Mouse (Mus musculus) mature B cell (primary cell): ENCODE measurements around the gene Nectin2.

ENCODE experiments used
- in situ Hi-C: fragments of 300-500 bp; cut with MboI; formaldehyde crosslinking; loops from 2 replicates; pipeline ENCODE4 v1.14.3; 2019

Nectin2 gene

DNA sequence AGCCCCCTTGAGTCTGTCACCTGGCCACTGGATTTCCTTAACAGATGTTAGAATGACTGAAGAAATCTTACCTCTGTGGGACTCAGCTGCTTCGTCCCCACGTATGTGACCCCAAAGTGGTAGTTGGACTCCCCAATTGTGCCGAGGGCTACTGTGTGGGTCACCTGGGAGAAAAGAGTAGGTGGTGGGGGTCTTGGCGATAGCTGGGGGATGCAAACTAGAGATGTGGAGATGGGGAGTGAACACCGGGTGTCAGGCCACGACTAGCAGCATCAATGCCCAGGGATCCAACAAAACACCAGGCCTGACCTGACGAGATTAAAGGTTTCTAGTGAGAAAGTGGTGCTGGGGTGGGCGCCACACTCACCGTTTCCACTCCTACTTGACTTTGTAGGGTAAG is 36.7 kb downstream of the Nectin2 start:
- in situ Hi-C loops: loop anchor here (5.0 to 10.0 kb wide), 2 partner anchors 46 to 109 kb away; partner anchors contain the start of genes Clasrp and Clptm1

DNA sequence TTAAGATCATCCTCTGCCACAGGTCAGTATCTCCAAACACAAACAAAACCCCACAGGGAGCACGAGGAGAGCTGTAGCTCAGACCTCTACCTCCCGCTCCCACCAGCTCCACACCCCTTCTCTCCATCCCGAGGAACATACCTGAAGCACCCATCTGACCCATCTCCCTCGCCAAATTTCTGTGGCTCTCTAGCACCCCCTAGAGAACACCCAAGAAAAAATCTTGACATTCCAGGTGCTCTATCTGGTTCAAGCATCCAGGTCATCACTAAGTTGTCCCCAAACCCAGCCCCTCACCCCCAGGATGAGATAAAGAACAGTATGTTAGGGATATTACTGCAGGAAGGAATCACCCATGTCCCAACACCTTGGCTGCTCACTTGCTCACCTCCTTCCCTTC is 37.1 kb downstream of the Nectin2 start:
- in situ Hi-C loops: loop anchor here (5.0 to 10.0 kb wide), 2 partner anchors 46 to 108 kb away; partner anchors contain the start of genes Clasrp and Clptm1

DNA sequence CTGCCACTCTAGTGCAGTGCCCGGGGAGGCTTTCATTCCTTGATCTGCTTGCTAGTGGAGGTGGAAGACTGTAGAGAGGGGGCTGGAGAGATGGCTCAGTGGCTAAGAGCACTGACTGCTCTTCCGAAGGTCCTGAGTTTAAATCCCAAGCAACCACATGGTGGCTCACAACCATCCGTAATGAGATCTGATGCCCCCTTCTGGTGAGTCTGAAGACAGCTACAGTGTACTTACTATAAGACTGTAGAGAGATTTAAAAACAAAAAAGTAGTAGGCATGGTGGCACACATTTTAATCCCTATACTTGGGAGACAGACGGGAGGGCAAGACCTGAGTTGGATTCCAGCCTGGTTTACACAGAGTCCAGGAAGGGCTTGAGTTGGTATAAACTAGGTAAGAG is 37.9 kb downstream of the Nectin2 start:
- in situ Hi-C loops: loop anchor here (5.0 to 10.0 kb wide), 2 partner anchors 45 to 108 kb away; partner anchors contain the start of genes Clasrp and Clptm1

DNA sequence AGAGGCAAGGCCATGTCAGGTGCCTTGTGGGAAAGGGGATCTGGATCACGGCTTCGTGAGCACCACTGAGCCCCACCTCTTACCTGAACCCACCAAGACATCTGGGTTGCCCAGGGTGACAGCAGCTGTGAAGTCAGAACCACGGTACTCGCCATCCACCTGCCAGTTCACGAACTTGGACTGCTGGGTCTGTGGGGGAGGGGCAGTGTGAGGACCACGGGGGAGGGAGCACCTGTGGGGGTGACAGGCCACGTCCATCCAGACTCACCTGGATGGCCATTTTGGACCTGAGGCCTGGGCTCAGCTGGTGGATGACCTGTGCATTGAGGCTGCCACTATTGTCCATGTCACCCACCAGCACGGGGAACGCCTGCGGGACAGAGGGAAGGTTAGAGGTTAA is 39.6 kb downstream of the Nectin2 start:
- in situ Hi-C loops: loop anchor here (5.0 to 10.0 kb wide), 2 partner anchors 43 to 106 kb away; partner anchors contain the start of genes Clasrp and Clptm1

DNA sequence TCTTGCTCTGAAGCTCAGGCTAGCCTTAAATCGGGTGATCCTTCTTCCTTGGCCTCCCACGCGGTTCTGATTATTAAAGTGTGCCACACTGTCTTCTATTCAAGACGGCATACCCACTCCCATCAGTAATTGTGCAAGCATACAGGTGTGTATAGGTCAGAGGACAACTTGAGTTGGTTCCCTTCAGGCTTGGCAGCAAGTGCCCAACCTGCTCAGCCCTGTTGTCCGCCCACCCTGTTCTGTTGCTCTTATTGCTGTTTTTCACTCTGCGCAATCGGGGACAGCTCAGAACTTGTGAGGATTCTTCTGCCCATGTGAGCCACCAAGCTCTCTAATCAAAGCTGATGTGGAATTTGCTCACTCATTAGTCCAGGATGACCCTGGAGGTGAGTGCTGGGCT is 45.0 kb downstream of the Nectin2 start:
- in situ Hi-C loops: no loop called here

DNA sequence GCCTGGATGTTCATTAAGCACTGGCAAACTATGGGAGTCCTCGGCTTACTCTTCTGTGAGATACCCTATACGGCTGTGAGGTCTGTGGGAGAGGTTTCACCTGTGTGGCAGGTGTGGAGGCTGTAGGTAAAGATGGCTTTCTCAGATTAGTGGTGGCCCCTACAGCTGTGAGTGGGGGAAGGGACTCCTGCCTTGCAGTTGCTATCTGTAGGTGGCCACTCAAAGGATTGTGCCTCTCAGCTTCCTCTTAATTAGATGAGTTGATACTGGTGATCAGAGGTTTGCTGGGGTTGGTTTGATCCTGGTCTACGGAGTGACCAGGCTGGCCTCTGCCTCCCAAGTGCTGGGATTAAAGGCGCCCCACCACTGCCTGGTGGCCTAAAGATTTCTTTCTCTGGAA is 45.8 kb downstream of the Nectin2 start:
- in situ Hi-C loops: no loop called here

DNA sequence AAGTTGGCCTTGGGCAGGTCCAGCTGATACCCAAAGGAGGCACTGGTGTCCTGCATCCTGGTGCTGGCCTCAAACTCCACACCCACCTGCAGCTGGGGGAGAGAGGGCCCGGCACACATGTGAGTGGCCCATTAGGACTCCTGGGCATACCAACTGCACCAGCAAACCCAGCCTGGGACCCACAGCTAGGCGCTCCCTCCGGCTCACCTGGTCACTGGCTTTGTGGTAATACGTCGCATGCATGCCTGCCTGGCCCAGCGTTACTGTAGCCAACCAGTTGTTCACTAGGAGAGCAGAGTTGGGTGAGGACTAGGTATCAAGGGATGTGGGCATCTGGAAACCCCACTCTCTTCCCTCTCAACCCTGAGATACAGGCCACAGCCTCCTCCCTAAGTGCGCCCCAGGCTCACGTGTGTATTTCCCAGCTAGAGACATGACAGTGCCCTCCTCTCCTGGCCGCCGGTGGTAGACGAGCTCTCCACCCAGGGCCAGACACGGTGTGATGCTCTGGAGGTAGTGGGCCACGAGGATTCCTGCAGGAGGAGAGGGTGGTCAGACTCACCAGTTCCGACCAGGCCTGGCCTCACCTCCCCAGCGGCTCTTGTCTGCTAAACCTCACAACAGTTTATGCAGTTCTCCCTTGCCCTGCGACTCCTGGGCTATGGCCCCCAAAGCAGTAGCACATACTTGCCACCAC is 47.3 kb downstream of the Nectin2 start:
- in situ Hi-C loops: no loop called here

DNA sequence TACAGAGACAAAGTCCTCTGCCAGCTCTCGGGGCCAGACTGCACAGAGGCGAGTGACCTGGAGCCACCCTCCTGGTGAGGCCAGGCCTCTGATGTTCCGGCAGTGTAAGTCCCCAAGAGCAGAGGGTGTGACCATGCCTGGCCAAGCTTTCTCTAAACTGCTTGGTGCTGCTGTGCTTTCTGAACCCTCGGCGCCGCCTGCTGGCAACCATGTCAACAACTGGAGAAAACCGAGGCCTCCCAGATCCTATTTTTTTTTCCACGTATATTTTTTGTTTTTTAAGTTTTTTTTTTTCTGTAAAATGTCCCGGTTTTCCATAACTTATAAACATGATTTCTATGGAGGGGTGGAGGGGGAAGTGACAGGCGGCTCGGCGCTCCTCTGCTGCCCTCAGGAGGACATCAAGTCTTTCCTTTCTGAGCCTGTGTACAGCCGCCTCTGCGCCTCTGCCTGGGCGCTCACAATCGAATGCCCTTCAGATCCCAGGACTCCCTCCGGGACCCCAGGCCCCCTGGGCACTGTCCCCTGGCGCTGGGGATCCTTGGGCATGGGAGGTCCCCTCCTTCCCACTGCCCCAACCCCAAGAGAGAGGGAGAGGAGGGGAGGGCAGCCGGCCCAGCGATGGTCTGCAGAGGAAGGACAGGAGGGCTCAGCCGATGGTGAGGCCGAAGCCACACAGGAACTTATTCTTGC is 49.1 kb downstream of the Nectin2 start:
- in situ Hi-C loops: no loop called here

DNA sequence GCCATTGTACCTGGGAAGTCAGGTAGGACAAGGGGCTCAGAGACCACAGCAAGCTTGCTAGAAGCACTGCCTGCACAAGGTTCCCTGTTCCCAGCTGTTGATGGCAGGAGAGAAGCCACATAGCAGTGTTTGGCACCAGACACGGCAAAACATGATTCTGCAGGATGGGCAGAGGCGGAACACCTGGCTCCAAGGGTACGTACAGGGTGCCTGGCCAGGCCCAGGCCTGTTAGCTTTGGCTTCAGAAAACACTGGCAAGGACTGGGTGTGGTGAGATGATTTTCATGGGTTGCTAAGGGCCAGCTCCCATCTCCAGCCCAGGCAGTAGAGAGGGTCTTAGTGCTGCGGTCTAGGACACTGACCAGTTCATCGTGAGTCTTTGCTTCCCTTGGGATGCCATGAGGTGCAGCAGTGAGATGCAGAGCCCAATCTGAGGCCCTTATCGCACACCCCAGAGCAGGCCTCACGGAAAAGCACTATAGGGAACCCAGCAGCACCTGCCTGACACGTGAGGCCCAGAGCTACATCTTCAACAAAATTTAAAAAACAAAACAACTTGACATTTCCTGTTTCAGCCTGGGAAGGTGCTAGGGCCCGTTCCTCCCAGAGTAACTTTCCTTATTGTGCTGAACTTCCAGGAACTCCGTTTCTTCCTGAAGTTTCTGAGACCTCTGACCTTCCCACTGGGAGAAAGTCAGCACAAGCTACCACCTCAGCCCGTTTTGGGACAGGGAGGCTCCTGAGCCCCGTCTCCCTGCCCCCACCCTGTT is 49.8 kb downstream of the Nectin2 start:
- in situ Hi-C loops: no loop called here

DNA sequence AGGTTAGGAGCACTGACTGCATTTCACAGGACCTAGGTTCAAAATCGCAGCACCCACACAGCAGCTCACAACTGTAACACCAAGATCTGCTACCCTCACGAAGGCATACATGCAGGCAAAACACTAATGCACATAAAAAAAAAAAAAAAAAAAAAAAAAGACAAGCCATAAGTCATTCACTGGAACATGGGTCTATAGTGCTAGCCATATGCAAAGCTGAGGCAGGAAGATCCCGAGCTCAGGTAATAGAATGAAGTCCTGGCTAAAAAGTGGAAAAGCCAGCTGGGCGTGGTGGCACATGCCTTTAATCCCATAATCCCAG is 50.5 kb downstream of the Nectin2 start:
- in situ Hi-C loops: no loop called here

DNA sequence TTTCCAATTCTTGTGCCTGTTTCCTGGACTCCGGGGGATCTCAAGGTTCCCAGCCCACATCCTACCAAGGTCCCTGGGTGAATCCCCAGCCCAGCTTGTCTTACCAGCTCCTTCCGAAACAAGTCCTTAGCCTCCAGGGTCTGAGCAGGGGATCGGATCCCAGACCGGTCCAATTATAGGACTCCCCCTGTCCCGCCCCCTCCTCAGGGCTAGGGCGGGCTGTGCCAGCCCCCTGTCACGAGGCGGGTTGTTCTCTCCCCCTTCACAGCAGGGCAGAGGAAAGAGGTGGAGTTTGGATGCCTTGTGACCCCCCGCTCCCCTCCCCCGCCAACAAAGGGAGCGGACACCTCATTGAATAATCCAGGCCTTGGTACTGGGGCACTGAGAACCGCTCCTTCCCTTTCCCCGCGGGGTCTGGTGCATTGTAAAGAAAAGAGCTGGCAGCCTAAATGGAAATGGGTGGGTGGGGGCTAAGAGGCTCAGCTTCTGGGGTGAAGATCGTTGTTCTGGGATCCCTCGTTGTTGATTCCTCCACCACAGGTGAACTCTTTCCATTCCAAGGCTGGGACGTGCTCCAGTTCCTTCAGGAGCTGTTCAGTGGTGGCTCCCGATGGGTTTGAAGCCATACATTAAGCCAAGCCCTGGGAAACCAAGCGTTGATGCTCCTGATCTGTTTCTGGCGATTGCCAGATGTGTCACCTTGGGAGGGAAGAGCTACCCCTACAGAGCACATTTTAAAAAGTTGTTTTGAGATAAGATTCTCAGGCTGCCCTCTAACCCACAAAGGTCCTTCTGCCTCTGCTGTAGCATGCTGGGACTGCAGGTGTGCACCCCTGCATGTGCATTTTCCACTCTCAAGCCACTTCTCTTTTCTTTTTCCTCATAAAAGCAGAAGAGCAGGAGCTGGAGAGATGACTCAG is 51.1 kb downstream of the Nectin2 start, which contains the start of gene Apoe:
Apoe (minus strand) TSS at position 282 of the 920 bp plus-strand sequence.
- in situ Hi-C loops: no loop called here

DNA sequence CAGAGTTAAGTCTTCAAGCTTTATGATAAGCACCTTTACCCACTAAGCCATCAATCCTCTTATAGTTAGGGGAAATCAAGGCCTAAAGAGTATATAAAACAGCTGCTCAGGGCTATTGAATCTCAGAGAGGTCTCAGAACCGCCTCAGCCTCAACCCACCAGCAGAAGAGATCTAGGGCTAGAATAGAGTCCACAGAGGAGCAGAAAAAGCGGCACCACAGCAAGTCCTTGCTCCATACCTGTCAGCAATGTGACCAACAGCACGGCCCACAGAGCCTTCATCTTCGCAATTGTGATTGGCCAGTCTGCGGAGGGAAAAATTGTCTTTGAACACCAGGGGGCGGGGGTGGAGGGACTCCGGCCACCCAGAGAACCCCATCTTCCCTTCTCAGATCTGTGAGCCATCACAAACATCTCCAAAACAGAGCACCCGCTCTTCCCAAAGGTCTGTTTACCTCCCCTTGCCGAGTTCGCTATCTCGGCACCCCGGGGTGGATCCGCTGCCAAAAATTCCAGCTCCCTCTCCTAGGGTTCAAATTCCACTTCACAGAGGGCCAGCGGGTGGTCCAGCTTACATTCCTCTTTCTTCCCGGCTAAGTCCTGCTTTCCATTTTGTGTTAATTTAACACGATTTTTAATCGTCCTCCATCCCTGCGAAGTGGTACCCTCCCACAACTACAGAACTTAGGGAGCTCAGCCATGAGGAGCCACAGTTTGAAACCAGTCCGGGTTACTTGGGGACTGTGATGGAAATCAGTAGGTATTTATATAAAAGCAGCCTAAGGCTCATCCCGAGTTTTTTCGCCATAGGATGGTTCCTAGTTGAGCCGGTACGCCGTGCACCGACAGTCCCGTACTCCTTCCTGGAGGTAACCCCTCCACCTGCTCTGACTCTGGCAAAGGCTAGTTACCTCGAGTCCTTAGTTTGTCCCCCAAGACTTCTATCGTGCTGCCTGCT is 52.1 kb downstream of the Nectin2 start:
- in situ Hi-C loops: no loop called here

DNA sequence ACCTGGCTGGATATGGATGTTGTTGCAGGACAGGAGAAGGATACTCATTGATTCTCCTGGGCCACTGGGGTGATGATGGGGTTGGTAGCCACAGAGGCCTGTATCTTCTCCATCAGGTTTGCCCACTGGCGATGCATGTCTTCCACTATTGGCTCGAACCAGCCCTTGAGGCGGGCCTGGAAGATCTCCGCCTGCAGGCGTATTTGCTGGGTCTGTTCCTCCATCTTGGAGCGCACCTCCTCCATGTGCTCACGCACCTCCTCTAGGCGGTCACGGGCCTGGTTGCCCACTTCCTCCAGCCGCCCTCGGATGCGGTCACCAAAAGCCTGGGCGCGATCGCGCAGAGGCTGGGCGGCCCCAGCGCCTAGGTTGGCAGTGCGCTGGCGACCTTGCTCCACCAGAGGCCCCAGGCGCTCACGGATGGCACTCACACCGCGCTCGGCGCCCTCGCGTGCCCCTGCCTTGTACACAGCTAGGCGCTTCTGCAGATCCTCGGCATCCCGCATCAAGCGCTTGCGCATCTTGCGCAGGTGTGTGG is 53.9 kb downstream of the Nectin2 start:
- in situ Hi-C loops: no loop called here

DNA sequence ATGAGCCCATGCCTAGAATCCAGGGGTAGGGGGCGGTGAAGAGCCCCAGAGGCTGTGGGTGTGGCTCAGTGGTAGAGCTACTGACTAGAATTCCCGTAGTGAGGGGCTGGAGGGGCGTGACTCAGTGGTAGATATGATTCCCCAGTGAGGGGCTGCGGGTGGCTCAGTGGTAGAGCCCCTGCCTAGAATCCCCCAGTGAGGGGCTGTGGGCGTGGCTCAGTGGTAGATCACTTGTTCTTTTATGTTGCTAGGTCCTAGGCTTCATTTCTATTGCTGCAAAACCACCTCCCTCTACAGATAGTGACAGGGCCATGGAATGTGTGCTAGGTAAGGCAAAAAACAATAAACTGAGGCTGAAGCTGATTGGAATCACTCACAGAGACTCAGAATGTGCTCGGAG is 54.4 kb downstream of the Nectin2 start:
- in situ Hi-C loops: no loop called here

DNA sequence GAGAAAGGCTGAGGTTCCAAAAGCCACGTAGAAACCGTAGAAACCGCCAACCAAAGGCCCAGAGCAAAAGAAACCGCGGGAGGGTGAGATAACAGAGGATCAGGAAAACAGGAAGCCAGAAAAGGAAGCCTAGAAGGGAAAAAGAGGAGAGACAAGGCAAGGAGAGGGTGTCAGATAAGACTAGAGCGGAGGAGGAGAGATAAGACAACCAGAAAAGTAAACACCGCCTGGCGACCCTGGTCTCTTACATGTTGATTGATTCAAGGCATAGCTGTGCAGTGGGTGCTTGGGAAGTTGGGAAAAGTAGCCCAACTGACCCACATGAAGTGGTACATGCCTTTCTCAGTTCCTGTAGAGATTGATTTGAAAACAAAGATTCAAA is 55.1 kb downstream of the Nectin2 start:
- in situ Hi-C loops: no loop called here

DNA sequence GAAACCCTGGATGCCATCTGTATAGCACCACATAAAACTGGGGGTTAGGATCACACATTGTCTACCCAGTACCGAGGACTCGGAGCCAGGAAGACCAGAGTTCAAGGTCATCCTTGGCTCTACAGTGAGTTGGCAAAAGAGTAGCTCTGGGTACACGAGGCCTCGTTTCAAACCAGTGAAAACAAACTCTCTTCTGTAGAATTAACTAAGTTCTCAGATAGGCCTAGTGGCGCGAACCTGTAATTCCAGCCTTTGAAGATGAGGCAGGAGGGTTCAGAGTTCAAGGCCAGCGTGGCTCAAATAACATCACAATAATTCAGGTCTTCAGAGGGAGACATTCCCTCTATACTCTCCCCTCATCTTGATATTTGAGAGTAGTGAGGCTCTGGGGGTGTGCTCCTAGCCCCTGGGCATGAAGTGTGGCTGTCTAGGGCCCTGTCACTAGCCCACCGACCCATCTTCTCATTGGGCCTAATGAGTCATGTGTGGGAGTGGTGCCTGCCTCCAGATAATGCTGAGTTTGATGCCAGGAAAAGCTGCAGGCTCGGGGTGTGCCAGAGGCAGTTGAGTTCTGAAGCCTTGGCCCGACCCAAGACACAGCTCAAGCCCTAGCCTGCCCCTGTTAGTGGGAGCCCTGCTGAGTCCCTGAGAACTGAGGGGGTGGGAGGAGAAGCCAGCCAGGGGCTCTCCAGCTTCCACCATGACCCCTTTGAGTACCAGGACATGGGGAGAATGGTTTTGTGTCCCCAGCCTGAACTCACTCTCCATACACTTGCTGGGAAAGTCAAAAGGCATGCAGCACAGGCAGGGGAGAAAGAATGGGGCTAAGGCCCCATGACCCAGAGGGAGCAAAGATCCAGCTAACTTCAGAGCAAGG is 55.7 kb downstream of the Nectin2 start:
- in situ Hi-C loops: no loop called here

DNA sequence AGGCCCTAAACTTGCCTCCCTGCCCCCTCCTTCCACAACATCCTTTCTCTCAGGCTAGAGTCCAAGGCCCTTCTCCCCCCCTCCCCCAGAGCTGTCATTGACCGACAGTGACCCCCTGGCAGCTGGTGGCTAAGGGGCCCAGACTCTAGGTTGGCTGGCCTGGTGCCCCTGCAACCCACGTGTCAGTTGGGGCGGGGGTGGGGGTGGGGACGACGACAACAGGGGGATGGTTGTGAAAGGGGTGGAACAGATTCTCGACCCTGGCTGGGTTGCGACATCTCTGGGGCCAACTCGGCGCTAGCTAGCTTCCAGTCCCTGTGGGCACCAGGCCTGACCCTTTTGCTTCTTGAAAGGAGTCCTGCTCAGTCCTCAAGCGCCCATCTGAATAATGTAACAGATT is 56.9 kb downstream of the Nectin2 start:
- in situ Hi-C loops: no loop called here

DNA sequence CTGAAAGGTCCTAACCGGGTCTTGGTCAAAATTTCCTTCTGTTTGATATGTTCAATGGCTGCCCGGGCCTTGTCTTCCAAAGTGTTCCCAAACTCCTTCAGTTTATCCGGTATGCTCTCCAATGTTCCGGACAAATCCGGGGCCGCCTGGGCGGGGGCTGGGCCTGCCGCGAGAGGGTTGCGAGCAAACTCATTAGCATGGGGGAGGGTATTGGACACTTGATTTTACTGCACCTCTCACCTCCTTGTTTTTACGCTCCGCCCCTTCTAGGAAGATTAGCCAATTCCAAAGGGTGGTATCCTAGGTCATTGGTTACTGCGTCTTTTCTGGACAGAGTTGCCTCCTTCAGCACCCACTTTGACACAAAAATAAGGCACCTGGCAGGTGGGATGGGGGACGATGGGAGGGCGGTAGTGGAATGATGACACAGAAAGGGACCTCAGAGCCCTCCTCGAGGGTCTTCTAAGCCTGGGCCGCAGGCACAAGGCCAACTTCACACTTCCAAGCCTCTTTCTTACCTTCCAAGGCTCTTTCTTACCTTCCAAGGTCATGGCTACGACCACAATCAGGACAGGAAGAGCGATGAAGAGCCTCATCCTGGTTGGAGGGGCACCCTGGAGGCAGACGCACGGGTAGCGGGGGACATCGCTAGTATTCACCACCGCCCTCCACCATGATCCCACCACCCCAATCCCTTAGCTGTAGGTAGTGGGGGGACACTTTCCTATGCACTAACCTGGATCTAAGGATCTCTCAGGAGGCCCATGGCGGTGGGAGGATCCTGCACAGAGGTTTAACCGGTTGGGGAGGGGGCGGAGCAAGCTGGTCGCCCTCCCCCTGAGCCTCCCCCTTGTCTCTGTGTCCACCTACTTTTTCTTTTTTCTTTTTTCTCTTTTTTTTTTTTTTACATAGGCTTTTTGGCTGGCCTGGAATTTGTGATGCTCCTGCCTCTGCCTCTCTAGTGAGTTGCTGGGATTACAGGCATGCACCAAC is 58.1 kb downstream of the Nectin2 start, which contains the start of gene Apoc1:
Apoc1 (minus strand) TSS at position 788 of the 993 bp plus-strand sequence.
- in situ Hi-C loops: no loop called here
